Mouse (Mus musculus) heart, embryonic 11.5 days (tissue): ENCODE results near the gene Ush2a. TPM values are rescaled to one million over a fixed set of nuclear protein-coding genes. Genes with fewer than 3 reads are reported as not detected.

Experiments used
- ATAC-seq: fragments of 200-750 bp; cut with Nextera tagmentation; replicated peaks from 2 replicates; pipeline ENCODE4 v1.8.0; 2017; ENCODE audit warnings: moderate library complexity; ENCODE audit not compliant: insufficient number of reproducible peaks, low FRiP score, low TSS enrichment
- H3K27ac ChIP-seq: fragments of 300-500 bp; sonication (generic); 2 replicates; pipeline ENCODE4 v1.5.1; 2014; ENCODE audit warnings: mild to moderate bottlenecking, low read depth, low read length
- H3K27me3 ChIP-seq: fragments of 300-500 bp; sonication (generic); 2 replicates; pipeline ENCODE4 v1.6.1; 2014; ENCODE audit warnings: mild to moderate bottlenecking, low read length, mixed read lengths; ENCODE audit not compliant: control insufficient read depth, insufficient read depth
- H3K36me3 ChIP-seq: fragments of 300-500 bp; sonication (generic); 2 replicates; pipeline ENCODE4 v1.6.1; 2014; ENCODE audit warnings: mild to moderate bottlenecking, low read length, moderate library complexity, mixed read lengths; ENCODE audit not compliant: control insufficient read depth, insufficient read depth
- H3K4me1 ChIP-seq: fragments of 300-500 bp; sonication (generic); 2 replicates; pipeline ENCODE4 v1.6.1; 2014; ENCODE audit warnings: low read length; ENCODE audit not compliant: control insufficient read depth, insufficient read depth
- H3K4me2 ChIP-seq: fragments of 300-500 bp; sonication (generic); 2 replicates; pipeline ENCODE4 v1.6.1; 2014; ENCODE audit warnings: mild to moderate bottlenecking, moderate library complexity
- H3K4me3 ChIP-seq: fragments of 300-500 bp; sonication (generic); 2 replicates; pipeline ENCODE4 v1.5.1; 2014; ENCODE audit warnings: low read depth, low read length
- H3K9ac ChIP-seq: fragments of 300-500 bp; sonication (generic); 2 replicates; pipeline ENCODE4 v1.6.1; 2014; ENCODE audit warnings: mild to moderate bottlenecking, low read depth, low read length, moderate library complexity
- H3K9me3 ChIP-seq: fragments of 300-500 bp; sonication (generic); replicated peaks from 2 replicates; pipeline ENCODE4 v1.6.1; 2016; ENCODE audit warnings: low read length; ENCODE audit not compliant: control insufficient read depth
- WGBS: fragments of 180-500 bp; shearing (Covaris S2); extraction: QIAGEN DNeasy Blood & Tissue Kit; methylation state at CpG from one replicate; pipeline ENCODE4 v1.1.7; 2014; ENCODE audit not compliant: insufficient replicate concordance; 5-methylcytosine and 5-hydroxymethylcytosine counted together
- polyA plus RNA-seq: library from polyadenylated mRNA; unstranded; fragments of >200 nt; fragmentation: Nextera tagmentation; extraction: Ambion mirVana; gene quantifications from 2 replicates; pipeline ENCODE4 v1.2.1, GENCODE M21; 2014

The Ush2a gene
- polyA plus RNA-seq, 1 experiment from 2014 or later, result 0.03 TPM

- 16% methylated on average over 4 of the region's 4 CpGs for WGBS
- Histone ChIP-seq H3K27me3 (no peaks in the 10 kb centered on the region; the same call in 1 of the 2 replicates), H3K9ac (no peak overlapping the region), H3K4me1 (peaks cover 13% of the 10 kb centered on the region), H3K9me3 (no peaks in the 10 kb centered on the region), H3K4me2 (no peak overlapping the region), H3K36me3 (no peaks in the 10 kb centered on the region), H3K4me3 (no peak overlapping the region), H3K27ac (no peak overlapping the region)
- peak; percentile 89 for ATAC-seq
Observed at GRCm38 (mm10) chr1:188896906-188897551, 635.2 kb downstream of the Ush2a start.

- no peak for ATAC-seq
Observed at GRCm38 (mm10) chr1:188904091-188904490, 642.3 kb downstream of the Ush2a start.

DNA sequence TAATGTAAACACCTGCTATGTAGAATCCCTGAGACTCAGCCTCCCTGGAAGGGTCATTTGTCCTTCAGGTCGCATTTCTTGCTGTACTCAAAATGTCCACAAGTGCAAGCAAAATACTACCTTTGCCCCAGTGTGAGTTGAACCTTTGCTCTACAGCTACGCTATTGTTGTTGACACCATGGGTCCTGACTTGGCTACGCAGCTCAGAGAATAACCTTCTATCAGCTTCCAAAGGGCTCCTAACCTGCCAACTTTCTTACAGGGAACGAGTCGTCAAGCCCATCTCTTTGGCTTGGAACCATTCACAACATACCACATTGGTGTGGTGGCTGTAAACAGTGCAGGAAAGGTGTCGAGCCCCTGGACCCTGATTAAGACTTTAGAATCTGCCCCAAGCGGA lies 644.4 kb downstream of the Ush2a start:
- H3K9me3 ChIP-seq, result no peaks in the 10 kb centered on the region
- no peaks in the 10 kb centered on the region for H3K36me3 ChIP-seq
- no peak overlapping the region for H3K9ac ChIP-seq
- H3K4me3 ChIP-seq, result no peak overlapping the region
- H3K27me3 ChIP-seq, result 0 out of 2 replicates have a peak, but pooled peaks cover 2% of the 10 kb centered on the region
- WGBS, result 86% methylated on average over 7 of the region's 7 CpGs
- H3K4me2 ChIP-seq, result no peak overlapping the region
- no peak overlapping the region for H3K27ac ChIP-seq
- H3K4me1 ChIP-seq, result no peaks in the 10 kb centered on the region
- ATAC-seq, result no peak

More at GRCm38 (mm10) chr1:188904091-188904490, 642.3 kb downstream of the Ush2a start:
- Histone ChIP-seq H3K9ac (no peak overlapping the region), H3K27me3 (peaks cover 2% of the 10 kb centered on the region; the same call in 1 of the 2 replicates), H3K4me1 (no peaks in the 10 kb centered on the region), H3K27ac (no peak overlapping the region), H3K9me3 (no peaks in the 10 kb centered on the region), H3K4me3 (no peak overlapping the region), H3K4me2 (no peak overlapping the region), H3K36me3 (no peaks in the 10 kb centered on the region)
- 46% methylated on average over 10 of the region's 10 CpGs for WGBS

DNA sequence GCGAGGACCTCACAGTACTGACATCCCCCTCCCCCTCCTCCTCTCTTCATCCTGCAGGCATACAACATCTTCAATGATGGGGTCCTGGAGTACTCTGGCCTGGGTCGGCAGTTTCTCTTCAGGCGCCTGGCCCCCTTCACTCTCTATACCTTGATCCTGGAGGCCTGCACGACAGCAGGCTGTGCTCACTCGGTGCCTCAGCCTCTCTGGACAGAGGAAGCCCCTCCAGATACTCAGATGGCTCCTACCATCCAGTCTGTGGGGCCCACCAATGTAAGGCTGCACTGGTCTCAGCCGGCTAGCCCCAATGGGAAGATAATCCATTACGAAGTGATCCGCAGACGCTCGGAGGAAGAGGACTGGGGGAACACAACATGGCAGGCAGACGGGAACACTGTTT lies 648.8 kb downstream of the Ush2a start:
- no peak for ATAC-seq
- no peak overlapping the region for H3K4me3 ChIP-seq
- no peaks in the 10 kb centered on the region for H3K9me3 ChIP-seq

GRCm38 (mm10) chr1:188919946-188920345 lies 658.1 kb downstream of the Ush2a start:
- Histone ChIP-seq H3K27me3 (no peaks in the 10 kb centered on the region), H3K4me2 (no peak overlapping the region), H3K36me3 (no peaks in the 10 kb centered on the region), H3K27ac (no peak overlapping the region), H3K4me3 (no peak overlapping the region), H3K4me1 (no peaks in the 10 kb centered on the region), H3K9ac (no peak overlapping the region), H3K9me3 (no peaks in the 10 kb centered on the region)
- no peak for ATAC-seq
- WGBS, result 42% methylated on average over 1 of the region's 1 CpGs

More for the DNA sequence above, 648.8 kb downstream of the Ush2a start:
- 86% methylated on average over 11 of the region's 11 CpGs for WGBS
- no peaks in the 10 kb centered on the region for H3K27me3 ChIP-seq
- no peaks in the 10 kb centered on the region for H3K36me3 ChIP-seq
- H3K4me1 ChIP-seq, result no peaks in the 10 kb centered on the region
- no peak overlapping the region for H3K9ac ChIP-seq
- H3K4me2 ChIP-seq, result no peak overlapping the region
- no peak overlapping the region for H3K27ac ChIP-seq

DNA sequence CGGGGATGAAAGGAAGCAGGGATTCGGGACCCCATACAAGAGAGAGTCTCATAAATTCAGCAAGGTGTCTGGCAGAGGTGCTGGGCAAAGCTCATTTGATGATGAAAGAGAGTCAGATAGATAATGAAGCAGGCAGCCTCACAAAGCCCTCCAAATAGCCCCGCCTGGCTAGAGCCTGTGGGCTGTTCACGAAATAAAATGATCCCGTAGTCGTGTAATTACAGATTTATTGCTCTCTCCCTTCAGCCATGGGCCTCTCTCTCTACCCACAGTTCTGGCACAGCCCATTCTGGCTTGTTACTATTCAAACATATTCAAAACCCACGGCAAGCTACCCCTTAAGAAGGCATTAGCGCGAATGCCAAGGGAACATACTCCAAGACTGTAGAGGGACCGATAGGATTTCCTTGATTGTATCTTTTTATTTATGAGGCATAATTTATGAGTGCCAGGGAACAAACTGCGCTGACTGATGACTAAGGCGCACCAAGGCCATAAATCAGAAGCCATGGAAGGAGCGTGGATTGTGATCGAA lies 675.5 kb downstream of the Ush2a start:
- Histone ChIP-seq H3K4me1 (no peaks in the 10 kb centered on the region), H3K27ac (no peak overlapping the region), H3K4me3 (no peak overlapping the region), H3K36me3 (no peaks in the 10 kb centered on the region), H3K9ac (no peak overlapping the region), H3K27me3 (no peaks in the 10 kb centered on the region), H3K4me2 (no peak overlapping the region), H3K9me3 (no peaks in the 10 kb centered on the region)
- 90% methylated on average over 14 of the region's 14 CpGs for WGBS
- ATAC-seq, result no peak

DNA sequence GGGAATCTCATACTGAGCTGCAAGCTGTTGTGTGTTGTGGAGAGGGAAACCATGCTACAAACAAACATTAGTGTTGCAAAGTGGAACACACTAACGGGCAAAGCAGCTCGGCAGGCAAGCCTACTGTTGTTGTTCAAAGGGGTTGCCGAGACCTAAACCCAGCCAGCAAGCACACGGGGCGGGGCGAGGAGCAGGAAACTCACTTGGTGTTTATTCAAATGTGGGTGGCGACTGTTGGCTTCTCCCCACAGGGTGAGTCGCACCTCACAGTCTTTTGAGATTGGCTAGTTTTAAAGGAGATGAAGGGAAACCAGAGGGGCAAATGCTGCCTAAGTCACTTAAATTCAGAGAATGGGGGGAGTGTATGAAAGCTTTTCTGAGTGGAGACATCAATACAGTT lies 683.5 kb downstream of the Ush2a start:
- no peaks in the 10 kb centered on the region for H3K9me3 ChIP-seq
- no peaks in the 10 kb centered on the region for H3K4me1 ChIP-seq
- no peak overlapping the region for H3K4me3 ChIP-seq
- H3K4me2 ChIP-seq, result no peak overlapping the region
- no peaks in the 10 kb centered on the region for H3K36me3 ChIP-seq
- no peak for ATAC-seq
- WGBS, result 16% methylated on average over 8 of the region's 8 CpGs
- no peak overlapping the region for H3K27ac ChIP-seq
- H3K27me3 ChIP-seq, result no peaks in the 10 kb centered on the region
- H3K9ac ChIP-seq, result no peak overlapping the region

GRCm38 (mm10) chr1:188946849-188947248 lies 685.0 kb downstream of the Ush2a start:
- WGBS, result 89% methylated on average over 11 of the region's 11 CpGs
- H3K4me3 ChIP-seq, result no peak overlapping the region
- no peak overlapping the region for H3K9ac ChIP-seq
- no peak overlapping the region for H3K27ac ChIP-seq
- no peak overlapping the region for H3K4me2 ChIP-seq
- no peaks in the 10 kb centered on the region for H3K4me1 ChIP-seq
- peak; percentile 83 for ATAC-seq
- H3K36me3 ChIP-seq, result no peaks in the 10 kb centered on the region
- no peaks in the 10 kb centered on the region for H3K27me3 ChIP-seq
- H3K9me3 ChIP-seq, result no peaks in the 10 kb centered on the region

DNA sequence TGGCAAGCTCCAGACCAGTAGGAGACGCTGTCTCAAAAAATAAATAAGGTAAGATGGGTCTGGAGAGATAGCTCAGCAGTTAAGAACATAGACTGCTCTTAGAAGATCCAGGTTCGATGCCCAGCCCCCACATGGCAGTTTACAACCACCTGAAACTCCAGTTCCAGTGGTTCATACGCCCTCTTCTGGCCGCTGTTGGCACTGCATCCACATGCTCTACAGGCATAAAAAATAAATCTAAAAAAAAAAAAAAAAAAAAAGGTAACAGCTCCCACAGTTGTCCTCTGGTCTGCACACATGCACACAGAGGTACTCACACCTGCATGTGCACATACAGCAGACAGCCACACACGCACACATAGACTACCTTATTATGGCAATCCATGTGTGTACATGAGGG lies 686.0 kb downstream of the Ush2a start:
- H3K9ac ChIP-seq, result no peak overlapping the region
- no peak for ATAC-seq
- no peaks in the 10 kb centered on the region for H3K9me3 ChIP-seq
- no peak overlapping the region for H3K27ac ChIP-seq
- H3K27me3 ChIP-seq, result no peaks in the 10 kb centered on the region
- H3K4me3 ChIP-seq, result no peak overlapping the region
- no peaks in the 10 kb centered on the region for H3K4me1 ChIP-seq
- H3K36me3 ChIP-seq, result no peaks in the 10 kb centered on the region
- H3K4me2 ChIP-seq, result no peak overlapping the region
- WGBS, result 63% methylated on average over 5 of the region's 5 CpGs
